ENCODE assay signal across 10 mouse cellular contexts in the genomic region with DNA sequence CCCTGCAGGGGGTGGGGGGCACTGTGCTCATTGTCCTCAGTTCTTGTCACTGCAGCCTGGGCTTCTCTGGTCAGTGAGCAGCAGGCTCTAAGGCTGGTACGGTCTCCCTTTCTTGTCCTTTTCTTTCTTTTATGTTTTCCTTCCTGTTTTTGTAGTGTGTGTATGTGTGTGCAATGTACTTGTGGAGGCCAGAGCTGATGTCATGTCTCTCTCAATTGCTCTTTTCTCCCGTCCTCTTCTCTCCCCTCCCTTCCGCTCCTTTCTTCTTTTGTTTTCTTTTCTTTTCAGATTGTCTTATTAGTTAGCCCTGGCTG. TPM values are rescaled to one million over a fixed set of nuclear protein-coding genes. Genes with fewer than 3 reads are reported as not detected.
DNase-seq lines count a peak whose midpoint lies in the region; ATAC-seq and TF ChIP-seq lines count a peak whose summit lies in the region.
"Had no signal": no experiment of that assay in that cellular context is flagged by ENCODE, and none has a peak within 500 bp of the region (broad histone marks: within the 10 kb centered on the region; RNA-seq: fewer than 3 reads in every experiment).

No protein-coding gene starts in this region.

- no peaks in the 10 kb centered on the region for H3K27me3 ChIP-seq in heart, postnatal 0 days (ENCODE audit: control insufficient read depth, insufficient read depth, low read length)
- no peaks in the 10 kb centered on the region for H3K27me3 ChIP-seq in forebrain, embryonic 11.5 days (ENCODE audit: control insufficient read depth, insufficient read depth, low read length)
- no peaks in the 10 kb centered on the region for H3K27me3 ChIP-seq in intestine, embryonic 15.5 days (replicated peaks)
- no peaks in the 10 kb centered on the region for H3K27me3 ChIP-seq in neural tube, embryonic 12.5 days (replicated peaks)
- H3K27me3 ChIP-seq: liver, embryonic 13.5 days had no signal

- H3K4me2 ChIP-seq in heart, postnatal 0 days (ENCODE audit: low read depth, low read length), result peak overlapping the region; percentile 29
- H3K4me2 ChIP-seq in forebrain, embryonic 11.5 days (ENCODE audit: low read depth, low read length, severe bottlenecking), result peak overlapping the region; percentile 37
- peak overlapping the region; percentile 40; the same call in 1 of the 2 replicates for H3K4me2 ChIP-seq in intestine, embryonic 15.5 days (replicated peaks)
- H3K4me2 ChIP-seq in neural tube, embryonic 12.5 days (replicated peaks), result peak overlapping the region; percentile 51
- H3K4me2 ChIP-seq: liver, embryonic 13.5 days had no signal

- H3K4me3 ChIP-seq in heart, postnatal 0 days (ENCODE audit: low read depth, low read length), result no peak overlapping the region
- H3K4me3 ChIP-seq in forebrain, embryonic 11.5 days (ENCODE audit: low read depth, low read length), result no peak overlapping the region
- H3K4me3 ChIP-seq in intestine, embryonic 15.5 days (replicated peaks), result no peak overlapping the region
- no peak overlapping the region for H3K4me3 ChIP-seq in neural tube, embryonic 12.5 days
- H3K4me3 ChIP-seq: liver, embryonic 13.5 days had no signal

- peak; percentile 30; the same call in 1 of the 2 replicates for ATAC-seq in heart, postnatal 0 days (ENCODE audit: insufficient read depth, low read depth)
- ATAC-seq in forebrain, embryonic 11.5 days (replicated peaks; ENCODE audit: low FRiP score), result no peak; the same call in 1 of the 2 replicates
- ATAC-seq in intestine, embryonic 15.5 days, result peak; percentile 11; the same call in 1 of the 2 replicates
- no peak; the same call in 1 of the 2 replicates for ATAC-seq in neural tube, embryonic 12.5 days (ENCODE audit: low FRiP score, low read depth)

- H3K36me3 ChIP-seq in heart, postnatal 0 days (replicated peaks; ENCODE audit: control insufficient read depth, insufficient read depth, low read length), result no peaks in the 10 kb centered on the region
- H3K36me3 ChIP-seq in forebrain, embryonic 11.5 days (ENCODE audit: control insufficient read depth, insufficient read depth, low read length), result no peaks in the 10 kb centered on the region
- no peaks in the 10 kb centered on the region for H3K36me3 ChIP-seq in intestine, embryonic 15.5 days
- no peaks in the 10 kb centered on the region for H3K36me3 ChIP-seq in neural tube, embryonic 12.5 days
- H3K36me3 ChIP-seq: liver, embryonic 13.5 days had no signal

- H3K9ac ChIP-seq in heart, postnatal 0 days (replicated peaks; ENCODE audit: low read depth, low read length), result no peak overlapping the region
- H3K9ac ChIP-seq in forebrain, embryonic 11.5 days (ENCODE audit: low read length), result no peak overlapping the region
- H3K9ac ChIP-seq in intestine, embryonic 15.5 days, result no peak overlapping the region
- H3K9ac ChIP-seq in neural tube, embryonic 12.5 days, result no peak overlapping the region
- H3K9ac ChIP-seq: liver, embryonic 13.5 days had no signal

- H3K27ac ChIP-seq in heart, postnatal 0 days (ENCODE audit: low read depth), result no peak overlapping the region
- H3K27ac ChIP-seq in forebrain, embryonic 11.5 days (ENCODE audit: low read depth, low read length), result peak overlapping the region; percentile 68
- H3K27ac ChIP-seq in intestine, embryonic 15.5 days, result peak overlapping the region; percentile 66; the same call in 1 of the 2 replicates
- H3K27ac ChIP-seq in neural tube, embryonic 12.5 days, result 0 out of 2 replicates have a peak overlapping the region, but pooled peaks have one; percentile 50
- H3K27ac ChIP-seq: liver, embryonic 13.5 days had no signal

- TF ChIP-seq EP300 in heart, postnatal 0 days (IDR thresholded peaks at IDR 0.05; ENCODE audit: low read depth), result no peak

- no peak for DNase-seq in heart, postnatal 0 days (ENCODE audit: low spot score)
- DNase-seq in heart, adult 9 months (ENCODE audit: low spot score in 2 of 2), result no peak
- DNase-seq in forebrain, embryonic 11.5 days (ENCODE audit: low spot score), result no peak
- no peak for DNase-seq in left cerebral cortex, adult 18-20 months (ENCODE audit: low spot score in 2 of 2)
- no peak for DNase-seq in urinary bladder, postnatal 25 days (ENCODE audit: low spot score)
- no peak for DNase-seq in left cerebral cortex, adult 11 months (ENCODE audit: low spot score)
- DNase-seq: liver, embryonic 13.5 days; thymus, postnatal 25 days had no signal

- no peak for TF ChIP-seq CTCF in heart, postnatal 0 days (IDR thresholded peaks at IDR 0.05; ENCODE audit: low read depth)

- H3K4me1 ChIP-seq in heart, postnatal 0 days (ENCODE audit: control insufficient read depth, insufficient read depth), result peaks cover 27% of the 10 kb centered on the region
- H3K4me1 ChIP-seq in forebrain, embryonic 11.5 days (replicated peaks; ENCODE audit: control insufficient read depth, insufficient read depth, low read length), result peaks cover 7% of the 10 kb centered on the region
- peaks cover 36% of the 10 kb centered on the region for H3K4me1 ChIP-seq in intestine, embryonic 15.5 days (replicated peaks)
- H3K4me1 ChIP-seq in neural tube, embryonic 12.5 days, result peaks cover 37% of the 10 kb centered on the region

- 37% methylated on average over 3 of the region's 3 CpGs for WGBS in heart, postnatal 0 days
- WGBS in forebrain, embryonic 11.5 days, result 33% methylated on average over 3 of the region's 3 CpGs
- 49% methylated on average over 3 of the region's 3 CpGs for WGBS in intestine, embryonic 15.5 days
- WGBS in neural tube, embryonic 12.5 days, result 33% methylated on average over 3 of the region's 3 CpGs

- H3K9me3 ChIP-seq in heart, postnatal 0 days (replicated peaks; ENCODE audit: control insufficient read depth, low read length), result no peaks in the 10 kb centered on the region
- no peaks in the 10 kb centered on the region for H3K9me3 ChIP-seq in forebrain, embryonic 11.5 days (ENCODE audit: control insufficient read depth, low read length)
- H3K9me3 ChIP-seq in intestine, embryonic 15.5 days, result no peaks in the 10 kb centered on the region
- no peaks in the 10 kb centered on the region for H3K9me3 ChIP-seq in neural tube, embryonic 12.5 days
- H3K9me3 ChIP-seq: liver, embryonic 13.5 days had no signal

RNA-seq across cellular contexts. Expression of gene Pard3, which starts 29.4 kb away (rescaled TPM):
- 13.8 and 30.6 TPM in 2 replicates for total RNA-seq in heart, postnatal 0 days (2014; rRNA removed; ENCODE audit: low replicate concordance)
- polyA plus RNA-seq in heart, postnatal 0 days (2015; fragmentation: Nextera tagmentation; extraction: Ambion mirVana), result 8.2 and 9.2 TPM in 2 replicates
- 39.8 and 42.0 TPM in 2 replicates for polyA plus RNA-seq in forebrain, embryonic 11.5 days (2014; fragmentation: Nextera tagmentation; extraction: Ambion mirVana)
- 24.5 and 25.9 TPM in 2 replicates for polyA plus RNA-seq in intestine, embryonic 15.5 days (2015; fragmentation: Nextera tagmentation; extraction: Ambion mirVana)
- polyA plus RNA-seq in neural tube, embryonic 12.5 days (2016; fragmentation: Nextera tagmentation; extraction: Ambion mirVana), result 35.7 and 41.1 TPM in 2 replicates
- total RNA-seq in left cerebral cortex, adult 18-20 months (2021), result 10 to 100 TPM; 16.4 to 21.6 TPM

Comparison
In these comparisons a context has a peak if more than half of its experiments do, and no peak if none do; other contexts are left out.
1. ATAC-seq: peak in heart, postnatal 0 days (single experiment) and intestine, embryonic 15.5 days (single experiment); none in forebrain, embryonic 11.5 days (single experiment) and neural tube, embryonic 12.5 days (single experiment).
2. Peak in every context shown above with its lines, with median percentiles within 50 percentile points of each other: H3K4me2 ChIP-seq.